Mouse (Mus musculus) CD4-positive, CD25-positive, alpha-beta regulatory T cell, adult 2 months (primary cell): ENCODE measurements around the gene Ubiad1.
A peak's percentile ranks its signal among the peaks of the same experiment; 100 is the strongest.

Experiments used
- DNase-seq: peaks from one replicate; pipeline ENCODE4 v3.0.0-alpha.2; 2012; ENCODE audit warnings: low read depth, low spot score

The Ubiad1 gene

DNA sequence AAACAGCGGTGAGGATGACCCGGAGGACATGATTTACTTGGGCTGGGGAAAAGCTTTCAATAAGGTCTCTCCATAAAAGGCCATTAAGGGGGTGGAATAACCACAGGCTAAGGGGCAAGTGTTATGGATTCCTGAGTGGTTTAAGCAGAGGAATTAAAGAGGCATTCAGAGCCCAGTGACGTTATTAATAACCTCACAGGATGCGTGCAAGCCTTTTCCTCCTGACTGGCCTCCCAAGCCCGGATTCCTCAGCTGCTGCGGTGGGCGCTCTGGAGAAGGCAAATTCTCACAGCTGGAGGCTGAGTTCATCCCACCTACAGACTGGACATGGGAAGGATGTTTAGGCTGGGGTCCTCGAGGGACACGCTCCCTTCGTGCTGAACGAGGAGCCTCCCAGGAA, 39.8 kb downstream of the Ubiad1 start:
- no peak for DNase-seq

GRCm38 (mm10) chr4:148403402-148403801, 41.2 kb downstream of the Ubiad1 start:
- DNase-seq: no peak

DNA sequence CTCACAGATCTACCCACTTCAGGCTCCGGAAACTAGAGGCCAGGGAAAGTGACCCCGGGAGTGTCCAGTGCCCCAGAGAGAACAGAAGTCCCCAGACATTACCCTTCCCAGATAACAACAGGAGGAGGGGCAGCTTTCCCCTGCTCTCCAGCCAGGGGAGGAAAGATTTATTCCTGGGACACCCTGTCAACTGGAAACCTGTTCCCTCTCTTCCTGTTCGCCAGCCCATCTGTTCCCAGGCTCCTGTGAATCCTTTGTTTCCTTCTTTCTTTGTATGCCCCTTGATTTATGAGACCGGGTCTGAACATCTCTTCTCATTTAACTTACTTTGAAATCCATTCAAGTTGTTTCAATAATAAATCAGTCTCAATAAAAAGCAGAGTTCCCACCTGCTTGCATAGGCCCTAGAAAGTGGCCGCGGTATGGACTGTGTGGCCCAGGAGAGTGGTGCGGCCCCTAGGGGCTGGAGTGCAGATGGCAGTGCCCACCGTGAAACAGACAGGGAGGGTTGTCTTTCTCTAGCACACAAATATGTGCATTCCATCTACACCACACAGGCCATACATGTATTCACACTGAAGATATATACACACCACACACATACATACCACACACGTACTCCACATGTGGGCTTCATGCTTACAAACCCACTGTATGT, 45.0 kb downstream of the Ubiad1 start:
- DNase-seq: no peak

DNA sequence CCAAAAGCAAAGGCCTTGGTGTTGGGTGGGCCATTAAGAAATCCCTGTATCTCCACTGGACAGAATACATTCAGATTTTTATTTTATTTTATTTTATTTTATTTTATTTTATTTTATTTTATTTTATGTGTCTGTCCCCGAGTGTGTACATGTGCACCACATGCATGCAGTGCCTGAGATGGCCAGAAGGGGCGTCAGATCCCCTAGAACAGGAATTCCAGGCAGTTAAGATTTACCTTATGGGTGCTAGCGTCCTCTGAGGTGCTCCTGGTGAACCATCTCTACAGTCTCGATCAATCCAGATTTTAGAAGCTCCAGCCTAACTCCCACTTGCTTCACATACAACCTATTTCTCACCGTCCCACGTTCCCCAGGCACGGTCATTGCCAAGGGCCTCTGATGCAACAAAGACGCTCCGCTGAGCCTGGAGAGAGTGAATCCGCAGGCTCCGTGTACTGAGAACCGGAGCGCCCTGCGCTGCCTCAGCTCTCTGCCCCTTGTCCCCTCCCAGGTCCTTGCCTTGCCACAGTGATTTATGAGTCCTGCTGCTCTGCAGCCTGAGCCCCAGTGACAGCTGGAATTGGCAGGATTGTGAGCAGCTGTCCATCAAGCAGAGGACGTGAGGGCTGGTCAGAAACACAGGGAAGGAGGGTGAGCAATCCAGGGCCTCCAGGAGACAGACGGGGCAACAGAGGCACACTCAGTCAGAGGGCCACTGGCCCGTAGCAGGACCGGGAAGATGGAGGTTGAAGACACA, 46.9 kb downstream of the Ubiad1 start:
- no peak for DNase-seq

GRCm38 (mm10) chr4:148397113-148397512, 47.5 kb downstream of the Ubiad1 start:
- DNase-seq: no peak

- DNase-seq: no peak
Measured at GRCm38 (mm10) chr4:148395875-148396274, 48.7 kb downstream of the Ubiad1 start.

DNA sequence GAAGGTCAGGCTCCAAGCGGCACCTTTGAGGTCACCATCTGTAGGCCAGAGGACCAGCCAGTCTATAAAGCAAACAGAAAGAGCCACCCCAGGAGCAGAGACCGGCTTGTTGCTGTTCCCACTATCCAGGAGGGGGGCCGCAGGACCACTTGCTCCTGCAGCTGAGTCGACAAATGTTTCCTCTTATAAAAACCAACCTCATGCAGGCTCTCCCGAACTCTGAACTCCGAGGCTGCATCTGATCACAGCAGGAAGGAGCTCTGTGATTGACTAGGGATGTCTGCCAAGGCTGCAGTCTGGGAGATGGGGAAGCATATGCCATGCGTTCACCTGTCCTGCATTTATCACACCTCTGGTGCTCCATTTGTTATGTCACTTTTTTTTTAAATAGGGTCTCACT, 49.4 kb downstream of the Ubiad1 start:
- DNase-seq: no peak

GRCm38 (mm10) chr4:148391714-148392310, 52.8 kb downstream of the Ubiad1 start:
- DNase-seq: no peak

- no peak for DNase-seq
Measured at GRCm38 (mm10) chr4:148389635-148390034, 54.9 kb downstream of the Ubiad1 start.

GRCm38 (mm10) chr4:148389047-148389446, 55.5 kb downstream of the Ubiad1 start:
- DNase-seq: peak; percentile 5

- DNase-seq: no peak
Measured at GRCm38 (mm10) chr4:148385269-148385668, 59.3 kb downstream of the Ubiad1 start.
